Mouse (Mus musculus) stomach, embryonic 15.5 days (tissue): Measurements from ENCODE around the gene Mtg2. TPM values are rescaled to one million over a fixed set of nuclear protein-coding genes. Genes with fewer than 3 reads are reported as not detected.

Experiments
- ATAC-seq: fragments of 200-750 bp; cut with Nextera tagmentation; 2 replicates; pipeline ENCODE4 v1.8.0; 2017; ENCODE audit warnings: low read depth, moderate number of reproducible peaks, moderate TSS enrichment; ENCODE audit not compliant: insufficient read depth, low FRiP score
- H3K27ac ChIP-seq: fragments of 300-500 bp; sonication (generic); 2 replicates; pipeline ENCODE4 v1.5.1; 2015; ENCODE audit warnings: mild to moderate bottlenecking, inconsistent platforms
- H3K27me3 ChIP-seq: fragments of 300-500 bp; sonication (generic); replicated peaks from 2 replicates; pipeline ENCODE4 v1.6.1; 2015; ENCODE audit warnings: inconsistent platforms
- H3K36me3 ChIP-seq: fragments of 300-500 bp; sonication (generic); 2 replicates; pipeline ENCODE4 v1.6.1; 2015; ENCODE audit warnings: inconsistent platforms
- H3K4me1 ChIP-seq: fragments of 300-500 bp; sonication (generic); 2 replicates; pipeline ENCODE4 v1.6.1; 2015; ENCODE audit warnings: inconsistent platforms
- H3K4me2 ChIP-seq: fragments of 300-500 bp; sonication (generic); 2 replicates; pipeline ENCODE4 v1.6.1; 2015; ENCODE audit warnings: mild to moderate bottlenecking, inconsistent platforms
- H3K4me3 ChIP-seq: fragments of 300-500 bp; sonication (generic); replicated peaks from 2 replicates; pipeline ENCODE4 v1.5.1; 2015; ENCODE audit warnings: inconsistent platforms
- H3K9ac ChIP-seq: fragments of 300-500 bp; sonication (generic); 2 replicates; pipeline ENCODE4 v1.6.1; 2015; ENCODE audit warnings: inconsistent platforms
- H3K9me3 ChIP-seq: fragments of 300-500 bp; sonication (generic); 2 replicates; pipeline ENCODE4 v1.6.1; 2016; ENCODE audit warnings: inconsistent platforms
- WGBS: fragments of 180-500 bp; shearing (Covaris S2); methylation state at CpG from one replicate; pipeline ENCODE4 v1.1.7; 2015; 5-methylcytosine and 5-hydroxymethylcytosine counted together
- polyA plus RNA-seq: library from polyadenylated mRNA; unstranded; fragments of >200 nt; fragmentation: Nextera tagmentation; extraction: Ambion mirVana; gene quantifications from 2 replicates; pipeline ENCODE4 v1.2.1, GENCODE M21; 2015

Mtg2 gene
- polyA plus RNA-seq, 1 experiment from 2014 or later = 25.9 TPM

DNA sequence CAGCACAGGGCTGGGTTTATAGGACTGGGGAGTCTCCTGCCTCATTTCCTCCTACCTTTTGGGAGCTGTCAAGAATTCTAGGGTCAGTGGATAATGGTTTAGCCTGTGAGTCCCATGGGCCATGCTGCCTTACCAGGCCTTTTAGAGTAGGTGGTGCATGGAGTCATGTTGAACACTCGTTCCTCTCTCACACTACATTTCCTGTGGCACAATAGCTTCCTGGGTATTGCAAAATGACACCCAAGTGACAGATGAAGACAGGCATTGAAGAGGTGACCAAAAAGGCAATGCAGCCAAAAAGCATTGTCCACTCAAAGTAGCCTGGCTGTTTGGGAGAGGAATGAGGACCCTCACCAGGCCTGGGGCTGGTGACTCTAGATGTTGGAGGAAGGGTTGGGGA lies 57.3 kb downstream of the Mtg2 start:
- Histone ChIP-seq H3K4me2 (no peak overlapping the region), H3K9ac (no peak overlapping the region), H3K9me3 (no peaks in the 10 kb centered on the region), H3K27me3 (no peaks in the 10 kb centered on the region), H3K4me1 (peaks cover 25% of the 10 kb centered on the region), H3K36me3 (no peaks in the 10 kb centered on the region), H3K27ac (no peak overlapping the region), H3K4me3 (no peak overlapping the region)
- 68% methylated on average over 1 of the region's 1 CpGs for WGBS
- no peak for ATAC-seq

DNA sequence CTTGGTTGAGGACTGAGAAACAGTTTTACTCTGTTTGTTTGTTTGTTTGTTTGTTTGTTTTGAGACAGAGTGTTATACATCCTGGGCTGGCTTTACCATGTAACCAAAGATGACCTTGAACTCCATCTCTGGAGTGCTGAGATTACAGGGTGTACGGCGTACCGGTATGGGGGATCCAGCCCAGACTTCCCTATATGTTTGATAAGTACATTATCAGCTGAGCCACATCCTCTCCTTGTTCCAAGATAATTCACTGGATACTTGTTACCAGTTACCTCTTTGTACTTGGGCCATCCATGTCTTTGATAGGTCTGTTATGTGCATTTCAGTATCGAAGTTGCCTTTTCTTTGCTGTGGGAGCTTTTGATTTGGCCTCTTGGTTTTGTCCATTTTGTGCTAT lies 62.8 kb downstream of the Mtg2 start:
- ATAC-seq = no peak
- H3K4me2 ChIP-seq = no peak overlapping the region
- peaks cover 6% of the 10 kb centered on the region; the same call in 1 of the 2 replicates for H3K36me3 ChIP-seq
- 87% methylated on average over 4 of the region's 4 CpGs for WGBS
- no peak overlapping the region for H3K9ac ChIP-seq
- no peaks in the 10 kb centered on the region for H3K4me1 ChIP-seq
- no peak overlapping the region for H3K4me3 ChIP-seq
- no peak overlapping the region for H3K27ac ChIP-seq
- no peaks in the 10 kb centered on the region for H3K27me3 ChIP-seq
- no peaks in the 10 kb centered on the region for H3K9me3 ChIP-seq

DNA sequence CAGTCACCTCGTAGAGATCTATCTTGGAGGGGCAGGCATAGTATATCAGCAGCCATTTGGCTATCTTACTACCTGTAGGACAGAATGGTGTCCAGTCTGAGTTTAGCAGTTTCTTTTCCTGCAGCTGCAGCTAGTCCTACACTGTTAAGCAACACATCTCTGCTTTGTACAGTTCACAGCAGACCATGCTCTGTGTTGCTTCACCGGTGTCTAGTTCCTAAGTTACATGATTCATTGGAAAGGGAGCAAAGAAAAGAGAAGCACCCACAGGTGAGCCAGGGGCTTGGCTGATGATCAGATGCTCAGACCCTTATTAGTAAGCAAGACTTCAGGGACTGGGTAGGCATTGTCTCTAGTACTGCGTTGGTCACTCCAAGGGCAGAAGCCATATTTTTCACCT lies 63.5 kb downstream of the Mtg2 start:
- Histone ChIP-seq H3K9ac (no peak overlapping the region), H3K9me3 (no peaks in the 10 kb centered on the region), H3K27me3 (no peaks in the 10 kb centered on the region), H3K4me1 (no peaks in the 10 kb centered on the region), H3K4me2 (no peak overlapping the region), H3K27ac (no peak overlapping the region), H3K36me3 (peaks cover 13% of the 10 kb centered on the region), H3K4me3 (no peak overlapping the region)
- no peak for ATAC-seq
- WGBS = 79% methylated on average over 3 of the region's 3 CpGs

DNA sequence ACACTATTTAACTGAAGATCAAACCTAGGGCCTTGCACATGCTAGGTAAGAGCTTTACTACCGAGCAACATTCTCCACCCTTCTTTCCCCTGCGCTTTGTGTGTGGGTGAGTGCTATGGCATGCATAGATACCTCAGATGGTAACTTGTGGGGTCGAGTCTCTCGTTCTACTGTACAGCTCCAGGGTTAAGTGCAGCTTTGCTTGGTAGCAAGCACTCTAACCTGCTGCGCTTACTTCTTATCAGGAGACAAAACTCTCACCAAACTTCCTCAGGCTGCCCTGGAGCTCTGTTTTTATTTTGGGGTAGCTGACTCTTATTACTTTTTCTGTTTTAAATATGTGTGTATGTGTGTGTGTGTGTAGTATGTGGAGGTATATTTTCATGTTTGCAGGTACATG lies 65.0 kb downstream of the Mtg2 start:
- H3K27ac ChIP-seq = no peak overlapping the region
- H3K9ac ChIP-seq = no peak overlapping the region
- H3K4me2 ChIP-seq = no peak overlapping the region
- H3K36me3 ChIP-seq = peaks cover 21% of the 10 kb centered on the region
- H3K4me3 ChIP-seq = no peak overlapping the region
- H3K9me3 ChIP-seq = no peaks in the 10 kb centered on the region
- ATAC-seq = no peak
- 87% methylated on average over 5 of the region's 5 CpGs for WGBS
- H3K4me1 ChIP-seq = no peaks in the 10 kb centered on the region
- H3K27me3 ChIP-seq = no peaks in the 10 kb centered on the region

Other genes with a start within 250 kb of the Mtg2 start
- gene Taf4, start 93.9 kb upstream of the Mtg2 start, polyA plus RNA-seq = 3.6 and 3.7 TPM in 2 replicates
- gene Lsm14b, start 45.6 kb upstream of the Mtg2 start, polyA plus RNA-seq = 6.0 and 8.1 TPM in 2 replicates
- gene Psma7, start 28.2 kb upstream of the Mtg2 start, polyA plus RNA-seq = 558 and 580 TPM in 2 replicates
- 4.1 and 4.4 TPM in 2 replicates for gene Ss18l1, start 28.1 kb upstream of the Mtg2 start, polyA plus RNA-seq
- 0.08 and 0.18 TPM in 2 replicates for gene Hrh3, start 33.9 kb downstream of the Mtg2 start, polyA plus RNA-seq
- gene Osbpl2, start 48.7 kb downstream of the Mtg2 start, polyA plus RNA-seq = 34.2 and 37.3 TPM in 2 replicates
- gene Adrm1, start 100.9 kb downstream of the Mtg2 start, polyA plus RNA-seq = 141 and 172 TPM in 2 replicates
- 45.6 and 47.5 TPM in 2 replicates for gene Lama5, start 155.3 kb downstream of the Mtg2 start, polyA plus RNA-seq
- gene Rps21, start 186.8 kb downstream of the Mtg2 start, polyA plus RNA-seq = 516 and 531 TPM in 2 replicates
- gene Cables2, start 202.9 kb downstream of the Mtg2 start, polyA plus RNA-seq = 14.5 and 15.2 TPM in 2 replicates
- 3.1 and 3.4 TPM in 2 replicates for gene Rbbp8nl, start 219.3 kb downstream of the Mtg2 start, polyA plus RNA-seq